Mouse (Mus musculus): ENCODE data around the gene Atxn7l2. TPM values are rescaled to one million over a fixed set of nuclear protein-coding genes. Genes with fewer than 3 reads are reported as not detected.

Atxn7l2 gene
- polyA plus RNA-seq, 1 experiment from 2014 or later: 4.3 TPM

DNA sequence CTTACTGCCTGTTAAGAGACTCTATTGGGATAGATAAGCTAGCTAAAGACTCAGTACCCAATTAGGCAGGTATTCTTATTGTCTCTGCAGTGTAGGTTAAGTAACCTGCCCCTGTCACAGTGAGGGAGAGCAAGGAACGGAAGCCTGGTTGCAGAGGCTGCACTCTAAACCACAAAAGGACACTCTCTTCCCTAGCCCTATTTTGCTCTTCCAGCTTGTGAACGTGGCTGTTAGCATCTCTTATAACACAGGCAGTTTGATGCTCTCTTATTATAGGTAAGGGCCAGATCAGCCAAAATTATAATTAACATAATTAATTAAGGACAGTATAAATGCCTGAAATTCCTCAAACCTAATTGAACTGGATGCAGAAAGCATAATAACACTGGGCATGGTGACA lies 30.2 kb downstream of the Atxn7l2 start:
- H3K4me3 ChIP-seq (ENCODE audit: low read depth, low read length): no peak overlapping the region
- H3K27ac ChIP-seq (replicated peaks): no peak overlapping the region
- no peaks in the 10 kb centered on the region for H3K27me3 ChIP-seq (ENCODE audit: control insufficient read depth, insufficient read depth, low read length)
- H3K4me2 ChIP-seq (replicated peaks; ENCODE audit: low read depth): no peak overlapping the region
- TF ChIP-seq CTCF (IDR thresholded peaks at IDR 0.05; ENCODE audit: low read depth): no peak
- no peak for TF ChIP-seq EP300 (optimal IDR thresholded peaks at IDR 0.05)
- no peak for ATAC-seq (ENCODE audit: low FRiP score, low TSS enrichment)
- H3K4me1 ChIP-seq (replicated peaks; ENCODE audit: control insufficient read depth, insufficient read depth): no peaks in the 10 kb centered on the region
- WGBS: 47% methylated on average over 2 of the region's 2 CpGs
- no peak overlapping the region for H3K9ac ChIP-seq (ENCODE audit: low read length)
- no peak for DNase-seq (ENCODE audit: low spot score)
- no peaks in the 10 kb centered on the region for H3K36me3 ChIP-seq (ENCODE audit: control insufficient read depth, insufficient read depth, low read length)
- no peaks in the 10 kb centered on the region for H3K9me3 ChIP-seq (ENCODE audit: control insufficient read depth, low read length)

DNA sequence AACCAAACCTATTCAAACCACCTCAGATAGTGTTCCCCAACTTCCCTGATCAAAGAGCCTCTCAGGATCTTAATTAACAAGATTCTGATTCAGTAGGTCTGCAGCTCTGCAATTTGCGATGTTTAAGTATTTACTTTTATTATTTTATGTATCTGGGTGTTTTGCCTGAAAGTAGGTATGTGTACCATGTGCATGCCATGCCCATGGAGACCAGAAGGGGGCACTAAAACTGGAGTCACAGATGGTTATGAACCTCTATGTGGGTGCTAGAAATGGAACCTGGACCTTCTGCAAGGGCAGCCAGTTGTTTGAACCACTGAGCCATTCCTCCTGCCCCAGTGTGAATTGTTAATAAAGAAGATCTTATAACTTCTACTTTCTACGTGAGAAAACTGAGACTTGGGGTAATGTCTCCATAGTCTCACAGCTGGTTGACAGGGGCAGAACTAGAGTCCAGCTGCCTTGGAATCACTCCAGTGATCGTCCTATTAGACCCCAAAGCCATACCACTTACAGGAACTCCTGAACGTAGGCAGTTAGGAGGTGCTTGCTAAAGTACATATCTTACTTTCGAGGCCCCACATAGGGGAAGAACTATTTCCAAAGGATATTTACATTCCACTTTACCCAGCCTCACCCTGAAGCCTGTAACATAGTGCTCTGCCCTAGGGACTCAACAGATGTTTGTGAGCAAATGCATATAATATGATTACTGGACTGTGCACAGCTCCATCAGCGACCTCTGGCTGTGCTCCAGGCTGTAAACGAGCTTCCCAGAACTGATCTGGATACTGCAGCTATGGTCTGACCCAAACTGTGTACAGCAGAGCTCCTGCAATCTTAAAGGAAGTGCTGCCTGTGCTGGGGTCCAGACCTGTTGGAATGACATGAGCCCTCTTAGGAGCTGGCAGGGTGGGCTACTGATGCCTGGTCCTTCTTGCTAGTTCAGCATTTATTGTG lies 31.7 kb downstream of the Atxn7l2 start:
- peak; percentile 86 for ATAC-seq (ENCODE audit: low FRiP score, low TSS enrichment)

DNA sequence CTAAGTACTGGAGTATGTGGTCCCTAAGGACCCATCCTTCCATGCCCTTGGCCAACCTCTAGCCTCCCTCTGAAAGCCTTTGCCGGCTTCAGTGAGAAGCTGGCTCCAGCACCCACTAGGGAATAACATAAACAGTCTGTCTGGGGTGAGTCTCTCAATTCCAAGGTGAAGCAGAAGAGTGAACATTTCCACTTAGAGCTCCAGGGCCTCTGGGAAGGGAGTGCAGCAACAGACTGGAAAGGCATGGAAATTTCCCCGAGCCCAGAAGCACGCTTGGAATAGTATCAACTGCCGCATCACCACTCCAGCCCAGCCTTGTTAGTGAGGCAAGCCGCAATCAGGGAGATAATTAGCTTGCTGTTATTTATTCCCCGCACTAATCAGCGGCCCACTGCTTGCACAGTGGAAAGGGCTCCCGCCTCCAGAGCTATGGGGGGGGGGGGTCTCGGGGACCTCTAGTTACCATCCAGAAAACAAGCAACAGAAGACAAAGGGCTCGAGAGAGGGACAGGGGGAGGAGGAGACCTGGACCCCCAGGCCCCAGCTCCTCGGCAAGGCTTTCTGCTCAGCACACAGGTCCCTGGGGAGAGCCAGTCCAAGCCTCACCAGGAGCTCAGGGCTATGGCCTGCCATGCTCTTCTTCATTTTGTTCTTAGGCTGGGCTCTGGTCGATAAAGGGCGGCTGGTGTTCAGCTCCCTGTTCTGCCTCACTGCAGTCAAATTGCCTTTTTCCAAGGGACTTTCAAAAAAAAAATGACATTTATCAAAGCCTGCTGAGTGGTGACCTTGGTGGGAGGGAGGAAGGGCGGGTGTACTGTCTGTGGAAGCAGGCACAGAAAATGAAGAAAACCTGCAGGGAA lies 35.8 kb downstream of the Atxn7l2 start:
- ATAC-seq (ENCODE audit: low FRiP score, low TSS enrichment) (peak; percentile 42; the same call in 1 of the 2 replicates), DNase-seq (ENCODE audit: low spot score) (no peak)
- WGBS: 31% methylated on average over 14 of the region's 14 CpGs
- no peaks in the 10 kb centered on the region for H3K9me3 ChIP-seq (ENCODE audit: control insufficient read depth, low read length)
- no peaks in the 10 kb centered on the region for H3K27me3 ChIP-seq (ENCODE audit: control insufficient read depth, insufficient read depth, low read length)
- no peak overlapping the region for H3K9ac ChIP-seq (ENCODE audit: low read length)
- H3K36me3 ChIP-seq (ENCODE audit: control insufficient read depth, insufficient read depth, low read length): no peaks in the 10 kb centered on the region
- H3K4me3 ChIP-seq (ENCODE audit: low read depth, low read length): no peak overlapping the region
- peak overlapping the region; percentile 36 for H3K4me2 ChIP-seq (replicated peaks; ENCODE audit: low read depth)
- no peak for TF ChIP-seq CTCF (IDR thresholded peaks at IDR 0.05; ENCODE audit: low read depth)
- TF ChIP-seq EP300 (optimal IDR thresholded peaks at IDR 0.05): no peak
- peak overlapping the region; percentile 61 for H3K27ac ChIP-seq (replicated peaks)
- H3K4me1 ChIP-seq (replicated peaks; ENCODE audit: control insufficient read depth, insufficient read depth): no peaks in the 10 kb centered on the region

More for the DNA sequence above, 31.7 kb downstream of the Atxn7l2 start:
- H3K4me2 ChIP-seq (replicated peaks; ENCODE audit: low read depth): no peak overlapping the region
- H3K36me3 ChIP-seq (ENCODE audit: control insufficient read depth, insufficient read depth, low read length): no peaks in the 10 kb centered on the region
- 39% methylated on average over 7 of the region's 7 CpGs for WGBS
- no peak overlapping the region for H3K27ac ChIP-seq (replicated peaks)
- no peaks in the 10 kb centered on the region for H3K27me3 ChIP-seq (ENCODE audit: control insufficient read depth, insufficient read depth, low read length)
- DNase-seq (ENCODE audit: low spot score): peak; percentile 51
- TF ChIP-seq CTCF (IDR thresholded peaks at IDR 0.05; ENCODE audit: low read depth): peak; percentile 40
- TF ChIP-seq EP300 (optimal IDR thresholded peaks at IDR 0.05): no peak
- no peaks in the 10 kb centered on the region for H3K4me1 ChIP-seq (replicated peaks; ENCODE audit: control insufficient read depth, insufficient read depth)
- no peak overlapping the region for H3K4me3 ChIP-seq (ENCODE audit: low read depth, low read length)
- H3K9me3 ChIP-seq (ENCODE audit: control insufficient read depth, low read length): no peaks in the 10 kb centered on the region
- no peak overlapping the region for H3K9ac ChIP-seq (ENCODE audit: low read length)

DNA sequence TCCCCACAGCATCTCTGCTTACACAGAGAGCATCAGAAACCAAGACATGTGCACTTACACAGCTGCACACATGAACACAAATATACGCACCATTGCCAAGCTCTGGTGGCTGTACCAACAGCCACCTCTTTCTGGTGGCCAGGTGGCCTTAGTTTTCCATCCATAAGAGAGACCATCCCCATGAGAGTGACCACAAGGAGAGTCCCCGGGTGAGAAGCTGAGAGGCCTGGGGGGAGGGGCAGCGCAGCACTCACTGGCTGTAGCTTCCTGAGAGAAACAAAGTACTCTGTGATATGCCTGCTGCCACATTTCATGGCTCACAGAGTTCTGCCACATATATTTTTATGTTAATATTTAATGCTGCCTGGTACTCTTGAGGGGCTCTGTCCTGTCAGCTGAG lies 41.5 kb downstream of the Atxn7l2 start:
- Histone ChIP-seq H3K4me3 (ENCODE audit: low read depth, low read length) (no peak overlapping the region), H3K27me3 (ENCODE audit: control insufficient read depth, insufficient read depth, low read length) (no peaks in the 10 kb centered on the region), H3K9me3 (ENCODE audit: control insufficient read depth, low read length) (no peaks in the 10 kb centered on the region), H3K4me1 (replicated peaks; ENCODE audit: control insufficient read depth, insufficient read depth) (no peaks in the 10 kb centered on the region), H3K27ac (replicated peaks) (no peak overlapping the region), H3K4me2 (replicated peaks; ENCODE audit: low read depth) (no peak overlapping the region), H3K36me3 (ENCODE audit: control insufficient read depth, insufficient read depth, low read length) (no peaks in the 10 kb centered on the region), H3K9ac (ENCODE audit: low read length) (no peak overlapping the region)
- ATAC-seq (ENCODE audit: low FRiP score, low TSS enrichment): no peak
- TF ChIP-seq CTCF (IDR thresholded peaks at IDR 0.05; ENCODE audit: low read depth): no peak
- no peak for TF ChIP-seq EP300 (optimal IDR thresholded peaks at IDR 0.05)
- DNase-seq (ENCODE audit: low spot score): no peak
- 50% methylated on average over 3 of the region's 3 CpGs for WGBS

DNA sequence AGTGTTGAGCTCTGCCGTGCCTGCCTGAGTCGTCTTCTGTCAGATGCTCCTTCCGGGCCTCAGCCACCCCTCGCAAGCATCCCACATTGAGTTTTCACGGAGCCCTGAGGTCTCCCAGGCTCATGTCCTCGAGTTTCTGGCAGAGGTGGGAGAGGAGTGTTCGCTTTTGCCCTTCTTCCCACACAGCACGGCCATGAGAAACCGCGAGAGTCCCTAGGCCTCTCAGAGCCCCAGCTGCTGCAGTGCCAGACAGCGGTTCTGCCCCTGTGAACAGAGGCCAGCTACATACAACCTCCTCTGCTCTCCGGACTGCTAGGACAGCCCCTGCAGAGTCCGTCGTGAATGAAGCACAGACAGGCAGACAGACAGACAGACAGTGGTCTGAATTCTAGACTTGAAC lies 43.2 kb downstream of the Atxn7l2 start:
- Histone ChIP-seq H3K4me1 (replicated peaks; ENCODE audit: control insufficient read depth, insufficient read depth) (no peaks in the 10 kb centered on the region), H3K27me3 (ENCODE audit: control insufficient read depth, insufficient read depth, low read length) (no peaks in the 10 kb centered on the region), H3K9me3 (ENCODE audit: control insufficient read depth, low read length) (no peaks in the 10 kb centered on the region), H3K9ac (ENCODE audit: low read length) (no peak overlapping the region), H3K4me2 (replicated peaks; ENCODE audit: low read depth) (no peak overlapping the region), H3K4me3 (ENCODE audit: low read depth, low read length) (no peak overlapping the region), H3K27ac (replicated peaks) (no peak overlapping the region), H3K36me3 (ENCODE audit: control insufficient read depth, insufficient read depth, low read length) (no peaks in the 10 kb centered on the region)
- peak; percentile 24; the same call in 1 of the 2 replicates for ATAC-seq (ENCODE audit: low FRiP score, low TSS enrichment)
- WGBS: 60% methylated on average over 14 of the region's 14 CpGs
- DNase-seq (ENCODE audit: low spot score): no peak
- no peak for TF ChIP-seq CTCF (IDR thresholded peaks at IDR 0.05; ENCODE audit: low read depth)
- TF ChIP-seq EP300 (optimal IDR thresholded peaks at IDR 0.05): no peak
